Mouse (Mus musculus) hindbrain, embryonic 12.5 days (tissue): ENCODE measurements around the gene Trp73. TPM values are rescaled to one million over a fixed set of nuclear protein-coding genes. Genes with fewer than 3 reads are reported as not detected.

ENCODE experiments used
- ATAC-seq: fragments of 200-750 bp; cut with Nextera tagmentation; 2 replicates; pipeline ENCODE4 v1.8.0; 2017; ENCODE audit warnings: moderate TSS enrichment; ENCODE audit not compliant: low FRiP score
- H3K27ac ChIP-seq: fragments of 300-500 bp; sonication (generic); 2 replicates; pipeline ENCODE4 v1.5.1; 2016; ENCODE audit warnings: mild to moderate bottlenecking
- H3K27me3 ChIP-seq: fragments of 300-500 bp; sonication (generic); 2 replicates; pipeline ENCODE4 v1.6.1; 2016; ENCODE audit warnings: mild to moderate bottlenecking
- H3K36me3 ChIP-seq: fragments of 300-500 bp; sonication (generic); 2 replicates; pipeline ENCODE4 v1.6.1; 2016; ENCODE audit warnings: mild to moderate bottlenecking
- H3K4me1 ChIP-seq: fragments of 300-500 bp; sonication (generic); 2 replicates; pipeline ENCODE4 v1.6.1; 2016
- H3K4me2 ChIP-seq: fragments of 300-500 bp; sonication (generic); replicated peaks from 2 replicates; pipeline ENCODE4 v1.6.1; 2016; ENCODE audit warnings: mild to moderate bottlenecking
- H3K4me3 ChIP-seq: fragments of 300-500 bp; sonication (generic); 2 replicates; pipeline ENCODE4 v1.5.1; 2016; ENCODE audit warnings: mild to moderate bottlenecking
- H3K9ac ChIP-seq: fragments of 300-500 bp; sonication (generic); 2 replicates; pipeline ENCODE4 v1.6.1; 2016; ENCODE audit warnings: mild to moderate bottlenecking, moderate library complexity
- H3K9me3 ChIP-seq: fragments of 300-500 bp; sonication (generic); replicated peaks from 2 replicates; pipeline ENCODE4 v1.6.1; 2016; ENCODE audit warnings: mild to moderate bottlenecking
- WGBS: fragments of 180-500 bp; shearing (Covaris S2); methylation state at CpG from one replicate; pipeline ENCODE4 v1.1.7; 2016; 5-methylcytosine and 5-hydroxymethylcytosine counted together
- polyA plus RNA-seq: library from polyadenylated mRNA; unstranded; fragments of >200 nt; fragmentation: Nextera tagmentation; extraction: Ambion mirVana; gene quantifications from 2 replicates; pipeline ENCODE4 v1.2.1, GENCODE M21; 2016

The Trp73 gene
- 1.7 and 2.4 TPM in 2 replicates for polyA plus RNA-seq

- ATAC-seq = no peak
- 0% methylated on average over 3 of the region's 4 CpGs for WGBS
- peak within 1 kb of the TSS; percentile 42 for H3K4me3 ChIP-seq
- no peak within 1 kb of the TSS for H3K27ac ChIP-seq
- H3K4me1 ChIP-seq = peaks cover 33% of the 10 kb centered on the region
- H3K36me3 ChIP-seq = no peaks in the 10 kb centered on the region
- H3K27me3 ChIP-seq = peaks cover 68% of the 10 kb centered on the region
- H3K9me3 ChIP-seq = no peaks in the 10 kb centered on the region
- peak within 1 kb of the TSS; percentile 46 for H3K9ac ChIP-seq
- H3K4me2 ChIP-seq = peak within 1 kb of the TSS; percentile 78
These were observed at the start of gene Trp73 for GRCm38 (mm10) chr4:154140182-154140212. Gene Trp73, minus strand, starts transcription at chr4:154140208.

- H3K27ac ChIP-seq = no peak overlapping the region
- 75% methylated on average over 8 of the region's 8 CpGs for WGBS
- no peak overlapping the region for H3K4me3 ChIP-seq
- no peak overlapping the region for H3K9ac ChIP-seq
- H3K9me3 ChIP-seq = 0 out of 2 replicates have a peak, but pooled peaks cover under 1% of the 10 kb centered on the region
- H3K4me1 ChIP-seq = peaks cover 4% of the 10 kb centered on the region; the same call in 1 of the 2 replicates
- H3K36me3 ChIP-seq = 0 out of 2 replicates have a peak, but pooled peaks cover 4% of the 10 kb centered on the region
- no peak for ATAC-seq
- H3K27me3 ChIP-seq = no peaks in the 10 kb centered on the region
- no peak overlapping the region for H3K4me2 ChIP-seq
These were observed 48.9 kb upstream of the Trp73 start for GRCm38 (mm10) chr4:154188948-154189347.

- peaks cover 4% of the 10 kb centered on the region; the same call in 1 of the 2 replicates for H3K4me1 ChIP-seq
- no peak overlapping the region for H3K4me3 ChIP-seq
- no peaks in the 10 kb centered on the region for H3K9me3 ChIP-seq
- no peak for ATAC-seq
- WGBS = 86% methylated on average over 11 of the region's 11 CpGs
- no peak overlapping the region for H3K4me2 ChIP-seq
- H3K9ac ChIP-seq = no peak overlapping the region
- H3K27me3 ChIP-seq = no peaks in the 10 kb centered on the region
- H3K36me3 ChIP-seq = peaks cover 12% of the 10 kb centered on the region; the same call in 1 of the 2 replicates
- no peak overlapping the region for H3K27ac ChIP-seq
These were observed 46.1 kb upstream of the Trp73 start for GRCm38 (mm10) chr4:154186002-154186537.

DNA sequence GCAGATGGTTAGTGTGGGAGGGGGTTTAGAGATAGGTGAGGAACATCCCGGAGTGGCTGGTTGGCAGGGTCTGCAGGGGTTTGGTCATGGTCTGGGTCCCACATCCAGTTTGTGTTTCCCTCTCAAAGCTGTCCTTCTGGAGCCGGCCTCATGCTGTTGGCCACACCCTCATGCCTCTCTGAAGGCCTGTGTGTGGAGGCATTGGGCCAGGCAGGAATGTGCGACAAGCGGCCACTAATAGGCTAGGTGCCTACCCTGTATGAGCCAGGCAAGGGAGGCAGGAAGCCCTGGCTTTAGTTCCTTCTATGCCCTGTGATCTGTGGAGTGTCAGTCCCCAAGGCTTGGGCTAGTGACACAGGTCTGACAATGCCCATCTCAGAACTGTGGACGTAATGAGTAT lies 45.0 kb upstream of the Trp73 start:
- H3K36me3 ChIP-seq = peaks cover 11% of the 10 kb centered on the region; the same call in 1 of the 2 replicates
- no peaks in the 10 kb centered on the region for H3K27me3 ChIP-seq
- H3K9ac ChIP-seq = no peak overlapping the region
- H3K9me3 ChIP-seq = no peaks in the 10 kb centered on the region
- H3K27ac ChIP-seq = no peak overlapping the region
- no peak overlapping the region for H3K4me2 ChIP-seq
- H3K4me1 ChIP-seq = peaks cover 4% of the 10 kb centered on the region; the same call in 1 of the 2 replicates
- WGBS = 77% methylated on average over 5 of the region's 5 CpGs
- ATAC-seq = no peak
- no peak overlapping the region for H3K4me3 ChIP-seq

GRCm38 (mm10) chr4:154183566-154183965 lies 43.6 kb upstream of the Trp73 start:
- H3K27ac ChIP-seq = no peak overlapping the region
- H3K4me2 ChIP-seq = no peak overlapping the region
- H3K9me3 ChIP-seq = no peaks in the 10 kb centered on the region
- no peaks in the 10 kb centered on the region for H3K4me1 ChIP-seq
- no peak for ATAC-seq
- H3K27me3 ChIP-seq = no peaks in the 10 kb centered on the region
- WGBS = 74% methylated on average over 5 of the region's 5 CpGs
- H3K4me3 ChIP-seq = no peak overlapping the region
- no peak overlapping the region for H3K9ac ChIP-seq
- peaks cover 12% of the 10 kb centered on the region; the same call in 1 of the 2 replicates for H3K36me3 ChIP-seq

DNA sequence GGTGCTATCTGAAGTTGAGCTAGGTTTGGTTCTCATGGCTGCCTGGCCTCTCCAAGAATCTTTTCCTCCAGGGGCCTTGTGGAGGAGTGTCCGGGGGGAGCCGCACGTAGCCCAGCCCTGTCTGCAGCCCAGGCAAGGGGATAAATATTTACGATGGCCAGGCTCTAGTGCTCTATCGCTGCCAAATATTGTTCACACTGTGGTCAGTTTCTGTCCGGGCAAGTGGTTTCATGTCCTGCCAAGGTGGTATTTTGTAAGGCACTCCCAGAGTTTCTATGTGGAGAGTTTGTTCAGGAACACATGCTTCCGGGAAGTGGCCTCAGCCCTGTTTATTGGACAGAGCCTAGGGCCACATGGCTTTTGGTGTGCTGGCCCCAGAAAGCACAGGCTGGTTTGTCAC lies 41.0 kb upstream of the Trp73 start:
- ATAC-seq = no peak
- Histone ChIP-seq H3K4me1 (no peaks in the 10 kb centered on the region), H3K9me3 (no peaks in the 10 kb centered on the region), H3K36me3 (peaks cover 12% of the 10 kb centered on the region), H3K4me2 (no peak overlapping the region), H3K27ac (no peak overlapping the region), H3K4me3 (no peak overlapping the region), H3K27me3 (no peaks in the 10 kb centered on the region), H3K9ac (no peak overlapping the region)
- WGBS = 93% methylated on average over 7 of the region's 7 CpGs

DNA sequence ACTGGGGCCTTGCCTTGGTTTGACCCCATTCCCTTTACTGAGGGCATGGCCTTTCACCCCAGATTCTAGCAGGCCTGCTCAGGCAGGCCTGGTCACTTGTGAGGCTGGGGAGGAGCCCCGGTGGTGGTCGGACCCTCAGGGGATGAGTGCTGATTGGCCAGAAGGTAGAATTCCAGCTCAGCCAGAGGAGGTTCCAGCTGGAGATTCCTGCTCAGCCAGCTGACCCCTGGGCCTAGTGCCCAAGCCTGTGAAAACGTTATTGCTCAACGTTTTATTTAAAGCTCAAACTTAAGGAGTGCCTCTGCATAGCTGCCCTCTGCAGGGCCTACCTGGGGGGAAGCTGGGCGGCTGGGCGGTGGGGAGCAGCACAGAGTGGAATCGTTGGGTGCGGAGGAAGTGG lies 37.2 kb upstream of the Trp73 start:
- Histone ChIP-seq H3K9ac (no peak overlapping the region), H3K4me1 (peaks cover 21% of the 10 kb centered on the region), H3K9me3 (no peaks in the 10 kb centered on the region), H3K4me3 (no peak overlapping the region), H3K27me3 (peaks cover 15% of the 10 kb centered on the region; the same call in 1 of the 2 replicates), H3K4me2 (no peak overlapping the region), H3K27ac (no peak overlapping the region), H3K36me3 (peaks cover 4% of the 10 kb centered on the region; the same call in 1 of the 2 replicates)
- 62% methylated on average over 8 of the region's 8 CpGs for WGBS
- ATAC-seq = no peak

- peak overlapping the region; percentile 63 for H3K4me3 ChIP-seq
- H3K36me3 ChIP-seq = no peaks in the 10 kb centered on the region
- no peak overlapping the region for H3K27ac ChIP-seq
- no peaks in the 10 kb centered on the region for H3K9me3 ChIP-seq
- WGBS = 38% methylated on average over 13 of the region's 13 CpGs
- H3K4me1 ChIP-seq = peaks cover 45% of the 10 kb centered on the region
- H3K9ac ChIP-seq = peak overlapping the region; percentile 63
- no peak for ATAC-seq
- peak overlapping the region; percentile 98 for H3K4me2 ChIP-seq
- H3K27me3 ChIP-seq = peaks cover 53% of the 10 kb centered on the region
These were observed 32.1 kb upstream of the Trp73 start for GRCm38 (mm10) chr4:154171931-154172604.

DNA sequence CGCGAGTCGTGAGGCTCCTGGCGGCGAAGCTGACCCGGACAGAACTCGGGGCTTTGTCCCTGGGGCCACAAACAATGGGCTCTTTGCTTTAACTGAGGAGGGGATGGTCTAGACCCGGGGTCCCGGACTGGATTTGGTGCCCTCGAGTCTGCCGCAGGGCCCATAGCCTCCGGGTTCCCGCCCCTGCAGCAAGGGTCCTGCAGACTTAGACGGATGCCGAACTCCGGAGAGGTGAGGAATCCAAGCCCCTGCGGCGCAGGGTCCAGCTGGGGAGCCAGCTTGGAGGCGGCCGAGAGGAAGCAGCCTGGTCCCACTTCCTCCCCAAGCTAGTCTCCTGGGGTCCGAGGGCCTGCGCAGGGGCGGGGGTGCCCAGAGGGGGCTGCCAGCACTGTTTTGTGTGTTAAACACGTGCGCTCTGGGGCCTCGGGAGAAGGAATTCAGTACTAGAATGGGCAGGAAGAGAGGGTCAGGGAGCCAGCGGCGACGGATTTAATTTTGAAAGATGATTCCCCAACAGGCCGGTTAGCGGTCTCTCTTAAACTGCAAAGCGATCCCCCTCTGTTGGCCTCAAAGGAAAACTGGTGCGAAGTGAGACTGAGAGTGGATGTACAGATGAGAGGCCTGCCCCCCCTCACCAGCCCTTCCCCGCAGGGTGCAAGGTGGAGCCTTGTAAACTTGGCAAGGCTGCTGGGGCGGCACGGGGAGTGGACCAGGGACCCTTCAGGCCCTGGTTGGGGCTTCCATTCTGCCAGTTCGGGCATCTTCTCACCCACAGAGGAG lies 31.3 kb upstream of the Trp73 start:
- H3K27me3 ChIP-seq = peaks cover 53% of the 10 kb centered on the region
- ATAC-seq = peak; percentile 42
- under 1% methylated on average over 37 of the region's 37 CpGs for WGBS
- peaks cover 45% of the 10 kb centered on the region for H3K4me1 ChIP-seq
- peak overlapping the region; percentile 98 for H3K4me2 ChIP-seq
- H3K36me3 ChIP-seq = no peaks in the 10 kb centered on the region
- H3K9ac ChIP-seq = peak overlapping the region; percentile 63
- H3K27ac ChIP-seq = peak overlapping the region; percentile 32; the same call in 1 of the 2 replicates
- peak overlapping the region; percentile 63 for H3K4me3 ChIP-seq
- no peaks in the 10 kb centered on the region for H3K9me3 ChIP-seq

DNA sequence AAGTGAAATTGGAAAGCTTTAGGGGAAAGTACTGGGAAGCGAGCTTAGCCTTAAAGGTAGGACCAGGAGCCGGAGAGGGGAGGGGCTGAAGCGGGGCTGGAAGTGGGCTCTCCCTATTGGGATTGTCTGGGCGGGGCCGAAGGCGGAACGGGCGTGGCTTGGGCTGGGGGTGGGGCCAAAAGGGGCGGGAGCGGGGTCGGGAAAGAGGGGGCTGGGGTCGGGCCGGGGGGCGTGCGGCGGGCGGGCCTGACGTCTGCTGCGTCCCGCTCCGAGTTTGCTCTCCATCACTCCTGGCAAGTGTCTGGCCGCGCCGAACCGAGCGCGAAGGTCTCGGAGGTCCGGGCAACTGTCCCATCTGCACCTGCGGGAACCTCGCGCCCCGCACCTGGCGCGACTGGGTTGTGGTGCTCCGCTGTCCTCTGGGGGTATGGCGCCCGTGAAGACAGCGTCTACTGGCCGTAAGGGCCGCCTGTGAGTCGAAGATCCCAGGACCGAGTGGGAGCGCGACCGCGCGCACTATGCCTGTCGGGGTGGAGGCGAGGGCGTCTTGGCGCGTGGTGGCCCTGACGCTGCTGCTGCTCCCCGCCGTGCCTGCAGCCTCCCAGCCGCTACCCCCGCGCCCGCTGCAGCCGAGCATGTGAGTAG lies 30.6 kb upstream of the Trp73 start, which contains the start of gene Megf6:
Gene Megf6, plus strand, starts transcription at position 225 of the 645 bp plus-strand sequence.
- peak; percentile 61 for ATAC-seq
- peak within 1 kb of the TSS; percentile 63 for H3K9ac ChIP-seq
- H3K27ac ChIP-seq = peak within 1 kb of the TSS; percentile 32; the same call in 1 of the 2 replicates
- WGBS = under 1% methylated on average over 54 of the region's 61 CpGs
- peak within 1 kb of the TSS; percentile 63 for H3K4me3 ChIP-seq
- no peaks in the 10 kb centered on the region for H3K36me3 ChIP-seq
- H3K9me3 ChIP-seq = no peaks in the 10 kb centered on the region
- peaks cover 45% of the 10 kb centered on the region for H3K4me1 ChIP-seq
- peaks cover 53% of the 10 kb centered on the region for H3K27me3 ChIP-seq
- H3K4me2 ChIP-seq = peak within 1 kb of the TSS; percentile 98

DNA sequence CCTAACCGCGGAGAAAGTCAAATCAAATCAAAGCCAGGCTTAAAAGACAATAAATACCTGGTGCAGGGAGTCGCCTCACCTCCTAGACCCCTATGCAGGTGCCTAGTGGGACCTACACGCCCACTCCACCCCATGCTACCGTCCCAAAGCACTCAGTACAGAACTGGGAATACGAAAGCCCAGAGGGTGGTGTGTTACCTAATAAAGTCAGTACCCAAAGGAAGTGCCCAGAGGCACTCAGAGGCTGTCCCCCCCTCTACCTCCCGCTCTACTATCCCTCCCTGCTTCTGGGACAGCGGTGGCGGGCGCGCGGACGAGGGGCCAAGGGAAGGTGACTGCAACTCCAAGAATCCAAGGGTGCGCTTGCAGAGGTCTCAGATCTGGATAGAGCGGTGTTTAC lies 30.0 kb upstream of the Trp73 start:
- Histone ChIP-seq H3K4me1 (peaks cover 45% of the 10 kb centered on the region), H3K36me3 (no peaks in the 10 kb centered on the region), H3K9ac (no peak overlapping the region), H3K9me3 (no peaks in the 10 kb centered on the region), H3K4me3 (peak overlapping the region; percentile 63), H3K4me2 (peak overlapping the region; percentile 98), H3K27me3 (peaks cover 53% of the 10 kb centered on the region), H3K27ac (no peak overlapping the region)
- peak; percentile 17; the same call in 1 of the 2 replicates for ATAC-seq
- under 1% methylated on average over 15 of the region's 15 CpGs for WGBS

GRCm38 (mm10) chr4:154167053-154167452 lies 27.0 kb upstream of the Trp73 start:
- Histone ChIP-seq H3K36me3 (no peaks in the 10 kb centered on the region), H3K4me2 (no peak overlapping the region), H3K4me3 (no peak overlapping the region), H3K27ac (no peak overlapping the region), H3K27me3 (peaks cover 36% of the 10 kb centered on the region), H3K9me3 (no peaks in the 10 kb centered on the region), H3K9ac (no peak overlapping the region), H3K4me1 (peaks cover 22% of the 10 kb centered on the region)
- no peak for ATAC-seq
- WGBS = 23% methylated on average over 5 of the region's 5 CpGs
